Mouse (Mus musculus): ENCODE results near the gene Plcb1.

Plcb1 gene

GRCm38 (mm10) chr2:135202390-135202789, 416.5 kb downstream of the Plcb1 start:
- in situ Hi-C loops (cut with MboI, MseI): loop anchor here in 1 of 2 experiments (10.0 kb wide), 1 partner anchor 1122 kb away; no protein-coding TSS in a partner anchor

DNA sequence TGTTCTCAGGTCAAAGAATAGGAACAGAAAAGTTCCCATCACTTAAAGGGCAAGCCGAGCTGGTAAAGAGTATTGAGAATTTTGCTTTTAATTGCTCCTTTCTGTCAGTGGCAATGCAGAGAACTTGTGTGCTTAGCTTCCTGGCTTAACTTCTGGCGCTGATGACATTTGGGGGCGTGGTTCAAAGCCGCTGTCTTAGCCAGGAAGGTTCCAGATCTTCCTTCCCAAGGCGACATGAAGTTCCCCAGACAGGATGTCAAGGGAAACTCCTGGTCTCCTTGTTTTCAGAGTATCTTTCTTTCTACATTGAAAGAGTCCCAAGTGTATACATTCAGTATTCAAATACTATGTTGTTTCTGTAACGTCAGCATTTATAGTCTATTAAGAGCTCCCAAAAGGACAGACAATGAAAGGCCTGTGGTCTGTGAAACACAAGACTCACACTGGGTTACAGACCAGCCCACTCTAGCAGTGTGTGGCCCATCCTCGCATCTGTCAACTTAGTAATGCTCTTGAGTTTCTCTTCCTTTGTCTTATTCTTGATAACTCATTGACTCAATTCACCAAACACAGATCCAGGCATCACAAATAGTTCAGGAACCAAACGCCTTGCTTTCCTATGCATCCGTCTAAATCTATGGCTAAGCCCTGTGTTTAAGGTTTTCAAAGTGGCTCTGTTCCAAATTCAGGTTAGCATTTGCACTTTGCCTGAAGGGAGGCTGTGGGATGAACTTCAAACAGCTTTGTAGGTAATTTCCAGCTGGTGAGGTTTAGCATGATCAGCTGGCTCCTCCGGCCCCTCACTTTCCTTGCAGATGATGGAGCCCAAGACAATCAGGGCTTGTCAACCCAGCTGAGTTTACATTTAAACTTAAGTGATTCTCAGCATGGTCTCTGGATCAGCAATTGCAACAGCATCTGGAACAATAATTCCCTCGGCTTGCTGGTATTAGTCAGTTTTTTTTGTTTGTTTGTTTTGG, 418.6 kb downstream of the Plcb1 start:
- in situ Hi-C loops (cut with MboI, MseI): loop anchor here in 1 of 2 experiments (10.0 kb wide), 1 partner anchor 1120 kb away; no protein-coding TSS in a partner anchor

- in situ Hi-C loops (cut with MboI, MseI): loop anchor here in 1 of 2 experiments (10.0 kb wide), 1 partner anchor 1116 kb away; no protein-coding TSS in a partner anchor
These were observed 423.0 kb downstream of the Plcb1 start for GRCm38 (mm10) chr2:135208890-135209289.

DNA sequence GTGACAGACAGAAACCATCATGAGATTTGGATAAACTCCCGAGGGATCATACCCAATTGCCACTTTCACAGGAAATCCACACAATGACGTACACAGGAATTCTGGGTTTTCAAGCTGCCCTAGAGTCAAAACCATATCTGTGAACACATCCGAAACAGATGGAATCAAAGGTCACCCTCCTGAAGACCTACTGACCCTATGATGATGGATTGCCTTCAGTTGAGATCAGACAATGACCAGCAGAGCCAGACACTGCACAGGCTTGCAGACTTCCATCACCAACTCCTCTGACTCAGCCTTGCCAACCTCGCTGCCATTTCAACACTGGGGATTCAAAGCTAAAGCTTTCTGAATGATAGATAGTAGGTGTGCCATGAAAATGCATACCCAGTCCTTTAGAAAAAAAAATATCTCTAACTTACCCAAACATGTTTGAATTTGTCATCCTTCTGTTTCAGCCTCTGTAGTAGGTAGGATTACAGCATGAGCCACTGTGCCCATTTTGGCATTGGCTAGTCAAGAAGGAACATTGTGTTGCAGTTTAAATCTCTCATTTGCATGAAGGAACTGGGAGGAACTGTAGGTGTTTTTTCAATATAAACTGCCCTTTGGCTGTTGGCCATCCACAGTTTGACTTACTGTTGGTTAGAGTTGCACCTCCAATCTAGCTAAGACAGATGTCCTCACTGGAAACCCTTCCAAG, 429.0 kb downstream of the Plcb1 start:
- in situ Hi-C loops (cut with MboI, MseI): no loop called here

DNA sequence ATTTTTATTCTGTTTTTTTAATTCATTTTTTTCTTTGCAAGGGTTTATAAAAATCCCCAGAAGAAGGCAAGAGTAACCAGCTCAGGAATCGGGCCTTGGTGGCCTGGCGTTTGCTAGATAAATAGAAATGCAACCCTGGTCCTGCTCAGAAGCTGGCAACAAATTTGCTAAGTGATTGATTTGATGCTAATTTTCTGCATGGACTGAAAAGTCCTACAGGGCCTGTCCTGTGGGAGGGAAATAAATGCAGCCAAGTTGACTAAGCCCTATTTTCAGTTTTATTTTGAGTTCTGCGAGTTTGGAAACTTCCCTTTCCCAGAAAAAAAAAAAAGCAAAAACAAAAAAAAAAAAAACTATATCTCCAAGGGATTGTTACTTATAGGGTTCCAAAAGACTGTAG, 433.5 kb downstream of the Plcb1 start:
- in situ Hi-C loops (cut with MboI, MseI): no loop called here

DNA sequence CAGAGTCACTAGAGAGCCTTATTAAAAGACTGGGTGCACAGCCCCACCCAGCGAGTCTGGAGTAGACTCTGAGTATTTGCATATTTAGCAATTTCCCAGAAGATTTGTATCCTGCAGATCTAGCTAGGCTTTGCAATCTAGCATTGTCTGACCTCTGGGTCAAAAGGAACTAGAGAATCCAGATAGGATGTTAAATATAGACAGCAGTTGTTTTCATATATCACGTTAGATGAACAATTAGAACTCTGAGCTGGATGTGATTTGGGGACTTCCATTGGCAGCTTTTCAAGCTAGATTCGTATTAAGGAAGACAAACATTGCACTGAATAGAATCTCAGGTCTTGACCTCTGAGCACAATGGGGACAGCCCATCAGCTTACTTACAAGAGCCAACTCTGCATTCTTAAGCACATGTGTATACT, 439.7 kb downstream of the Plcb1 start:
- in situ Hi-C loops (cut with MboI, MseI): loop anchor here in 1 of 2 experiments (10.0 kb wide), 1 partner anchor 1091 kb away; no protein-coding TSS in a partner anchor

DNA sequence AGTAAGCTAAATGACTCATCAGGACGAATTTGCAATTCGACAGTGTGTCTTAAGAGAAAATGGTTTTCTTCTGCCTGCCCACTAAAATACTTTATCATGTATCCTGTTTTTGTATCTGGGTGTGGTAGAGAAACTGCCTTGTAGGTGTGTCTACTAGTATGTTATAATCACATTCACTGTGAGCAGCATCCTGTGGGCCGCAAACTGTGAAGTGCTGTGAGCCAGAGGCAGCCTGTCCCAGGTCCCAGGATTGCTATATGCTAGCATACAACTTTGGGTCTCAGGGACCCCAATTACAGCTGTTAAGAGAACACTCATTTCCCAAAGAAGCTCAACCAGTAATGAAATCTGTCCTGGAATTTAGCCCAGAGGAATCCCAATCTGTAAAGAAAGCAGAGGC, 444.4 kb downstream of the Plcb1 start:
- in situ Hi-C loops (cut with MboI, MseI): no loop called here

- in situ Hi-C loops (cut with MboI, MseI): no loop called here
These were observed 456.9 kb downstream of the Plcb1 start for GRCm38 (mm10) chr2:135242662-135243316.

- in situ Hi-C loops (cut with MboI, MseI): no loop called here
These were observed 457.9 kb downstream of the Plcb1 start for GRCm38 (mm10) chr2:135243764-135244163.

DNA sequence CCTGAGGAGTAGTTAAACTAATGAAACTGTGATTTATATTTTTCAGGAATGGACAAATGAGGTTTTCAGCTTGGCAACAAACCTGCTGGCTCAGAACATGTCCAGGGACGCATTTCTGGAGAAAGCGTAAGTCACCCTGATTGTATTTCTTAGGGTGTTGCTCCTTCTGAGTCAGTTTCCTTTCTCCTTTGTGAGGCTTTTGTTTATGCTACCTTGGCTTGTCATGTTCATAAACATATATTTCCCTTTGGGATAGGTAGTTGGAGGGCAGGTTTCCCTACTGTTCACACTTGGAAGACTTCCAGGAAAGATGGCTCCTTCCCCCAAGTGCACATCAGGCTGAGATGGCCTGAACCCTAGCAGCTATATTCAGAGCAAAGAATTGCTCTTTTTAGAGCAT, 464.1 kb downstream of the Plcb1 start:
- in situ Hi-C loops (cut with MboI, MseI): no loop called here

DNA sequence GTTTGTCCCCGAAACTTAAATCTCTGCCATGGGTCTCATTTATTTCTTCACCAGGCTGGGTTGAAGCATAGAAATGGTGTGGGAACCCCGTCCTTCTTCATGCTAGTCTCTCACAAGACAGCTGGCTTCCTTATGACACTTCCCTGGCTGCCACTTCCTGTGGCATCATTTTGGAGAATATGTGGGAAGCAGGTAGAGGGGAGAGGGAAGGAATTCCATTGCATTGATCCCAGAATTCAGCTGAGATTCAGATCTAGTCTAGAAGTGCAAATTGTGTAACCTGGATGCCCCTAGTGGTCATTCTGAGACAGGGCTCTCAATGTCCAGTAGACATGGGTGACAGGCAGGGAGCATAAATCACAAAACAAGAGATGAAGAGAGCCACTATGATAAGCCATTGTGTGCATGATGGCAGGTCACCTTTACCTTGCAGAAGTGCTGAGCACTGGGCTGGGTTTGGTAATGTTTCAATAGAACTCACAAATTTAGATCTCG, 466.0 kb downstream of the Plcb1 start:
- in situ Hi-C loops (cut with MboI, MseI): no loop called here

- in situ Hi-C loops (cut with MboI, MseI): no loop called here
These were observed 473.3 kb downstream of the Plcb1 start for GRCm38 (mm10) chr2:135259136-135259535.

DNA sequence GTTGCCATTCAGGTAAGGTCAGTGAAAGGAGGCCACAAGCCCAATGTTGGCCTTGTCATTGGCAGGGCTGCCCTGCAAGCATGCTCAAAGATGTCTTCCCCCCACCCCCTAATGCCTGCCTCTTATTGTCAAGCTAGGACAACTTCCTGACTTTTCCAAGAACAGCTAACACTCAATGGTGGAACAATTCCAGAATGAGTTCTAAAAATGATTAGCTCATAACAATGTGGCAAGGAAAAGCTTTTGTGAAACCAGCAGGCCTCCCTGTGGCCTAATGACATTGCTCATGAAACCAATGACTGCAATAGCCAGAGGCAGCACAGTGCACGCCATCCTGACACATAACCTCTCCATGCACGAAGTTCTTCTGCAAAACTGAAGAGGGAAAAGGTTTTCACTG, 478.1 kb downstream of the Plcb1 start:
- in situ Hi-C loops (cut with MboI, MseI): no loop called here

DNA sequence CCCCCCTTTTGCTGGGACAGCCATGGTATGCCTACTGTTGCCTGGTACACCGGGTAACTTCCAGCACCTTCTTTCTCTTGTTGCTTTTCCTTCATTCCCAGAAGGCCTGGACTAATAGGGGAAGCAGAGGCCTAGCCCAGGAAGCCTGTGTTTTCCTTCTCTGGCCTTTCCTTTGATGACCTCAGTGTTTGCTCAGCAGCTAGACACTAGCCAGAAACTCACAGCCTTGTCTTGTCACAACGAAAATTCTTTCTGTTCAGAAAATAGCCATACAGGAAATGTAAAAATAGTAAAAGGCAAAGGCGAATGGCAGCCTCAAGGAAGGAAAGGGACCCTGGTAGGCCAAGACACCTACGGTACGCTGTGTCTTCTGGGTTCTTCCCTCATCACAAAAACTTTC, 489.1 kb downstream of the Plcb1 start:
- in situ Hi-C loops (cut with MboI, MseI): no loop called here

DNA sequence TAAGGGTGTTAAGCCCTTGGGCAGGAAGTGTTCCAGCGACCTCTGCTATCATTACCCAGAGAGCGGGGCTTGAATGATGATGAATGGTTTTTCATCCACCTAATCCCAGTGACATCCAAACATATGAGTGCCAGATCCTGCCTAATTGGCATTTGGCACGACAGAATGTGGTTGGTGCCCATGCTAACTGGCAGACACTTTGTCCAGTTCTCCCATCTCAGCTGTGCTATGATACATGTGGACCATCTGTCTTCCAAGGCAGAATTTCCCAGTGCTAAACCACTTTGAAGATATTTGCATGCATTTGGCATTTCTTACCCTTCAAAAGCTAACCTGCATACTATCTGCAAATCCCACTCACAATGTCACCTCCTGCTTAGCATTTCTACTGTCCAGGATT, 492.6 kb downstream of the Plcb1 start:
- in situ Hi-C loops (cut with MboI, MseI): no loop called here

DNA sequence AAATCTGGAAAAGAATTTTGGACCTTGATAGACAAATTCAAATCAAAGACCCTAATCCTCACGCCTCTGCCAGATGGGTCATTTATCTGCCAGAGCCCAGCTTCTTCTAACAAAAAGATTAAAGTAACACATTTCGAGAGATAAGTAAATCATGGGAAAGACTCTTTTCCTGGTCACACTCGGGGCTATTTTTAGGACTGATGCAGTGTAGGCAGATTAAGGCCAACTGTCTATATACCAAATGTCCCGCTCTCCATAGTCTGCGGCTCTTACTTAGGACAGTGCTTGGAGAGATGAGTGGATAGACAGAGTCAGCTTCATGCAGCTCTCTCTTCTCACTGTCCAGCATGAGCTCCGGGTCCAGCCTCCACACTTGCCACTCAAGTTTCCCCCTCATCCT, 493.2 kb downstream of the Plcb1 start:
- in situ Hi-C loops (cut with MboI, MseI): no loop called here

DNA sequence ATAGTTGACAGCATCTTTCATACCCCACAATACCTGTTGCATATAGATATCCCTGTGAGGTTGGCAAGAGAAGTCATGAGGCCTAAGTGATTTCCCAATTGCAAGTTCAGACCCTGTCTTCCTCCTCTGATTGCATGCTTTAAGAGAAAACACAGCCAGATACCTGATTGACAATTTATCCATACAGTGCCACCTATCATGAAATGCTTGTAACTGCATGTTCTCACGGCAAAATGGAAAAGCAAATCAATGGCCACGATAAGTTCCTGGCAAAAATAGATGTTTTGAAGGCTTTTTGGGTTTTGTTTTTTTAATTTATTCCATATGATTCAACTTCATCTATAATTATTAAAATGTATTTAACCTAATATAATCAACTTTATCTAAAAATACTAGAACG, 497.9 kb downstream of the Plcb1 start:
- in situ Hi-C loops (cut with MboI, MseI): no loop called here

GRCm38 (mm10) chr2:135296184-135296769, 510.4 kb downstream of the Plcb1 start:
- in situ Hi-C loops (cut with MboI, MseI): no loop called here

- in situ Hi-C loops (cut with MboI, MseI): no loop called here
These were observed 514.6 kb downstream of the Plcb1 start for GRCm38 (mm10) chr2:135300480-135300879.

DNA sequence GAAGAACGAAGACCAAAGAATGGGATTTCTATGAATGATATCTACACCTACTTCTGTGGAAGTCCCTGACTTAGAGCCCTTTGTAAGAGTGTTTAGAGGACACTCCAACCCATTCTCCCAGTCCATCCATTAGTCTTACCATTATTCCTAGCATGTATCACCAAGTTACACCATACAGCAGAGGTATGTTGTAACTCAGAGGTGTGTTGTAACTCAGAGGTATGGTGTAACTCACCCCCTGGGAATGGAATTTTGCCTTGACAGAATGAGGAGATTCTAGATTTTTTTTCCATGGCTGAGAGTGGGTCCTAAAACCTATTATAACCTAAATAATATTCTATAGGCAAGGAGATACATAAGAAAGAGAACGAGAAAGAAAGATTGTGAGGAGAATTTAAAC, 516.6 kb downstream of the Plcb1 start:
- in situ Hi-C loops (cut with MboI, MseI): no loop called here

DNA sequence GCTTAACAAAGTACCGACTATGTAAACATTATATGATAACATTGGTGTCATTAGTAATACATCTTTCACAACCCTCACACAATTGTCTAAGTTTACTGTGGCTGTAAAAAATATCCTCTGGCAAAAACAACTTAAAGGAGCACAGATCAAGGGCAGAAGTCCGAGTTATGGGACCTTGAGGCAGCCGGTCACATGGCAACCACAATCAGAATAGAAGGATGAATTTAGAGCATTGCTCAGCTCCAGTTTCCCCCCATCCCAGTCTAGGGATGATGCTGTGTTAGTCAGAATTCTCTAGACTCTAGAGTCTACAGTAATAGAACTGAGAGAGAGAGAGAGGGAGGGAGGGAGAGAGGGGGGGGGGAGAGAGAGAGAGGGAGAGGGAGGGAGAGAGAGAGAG, 519.3 kb downstream of the Plcb1 start:
- in situ Hi-C loops (cut with MboI, MseI): no loop called here

All from T-helper 17 cell (primary cell).